ENCODE assay signal across 12 mouse cellular contexts in genomic region chr11:95383331-95383986, GRCm38 (mm10). TPM values are rescaled to one million over a fixed set of nuclear protein-coding genes. Genes with fewer than 3 reads are reported as not detected.
A peak's percentile ranks its signal among the peaks of the same experiment; 100 is the strongest.
DNase-seq lines count a peak whose midpoint lies in the region; ATAC-seq lines count a peak whose summit lies in the region.
"Had no signal": no experiment of that assay in that cellular context is flagged by ENCODE, and none has a peak within 500 bp of the region (broad histone marks: within the 10 kb centered on the region; RNA-seq: fewer than 3 reads in every experiment).

No protein-coding gene starts in this region.

- peak; percentile 74 to 87 for DNase-seq in heart, adult 18-20 months
- DNase-seq in heart, embryonic 10.5 days (ENCODE audit: low spot score): no peak
- peak; percentile 66 for DNase-seq in 416B (ENCODE audit: low read depth)
- DNase-seq in gastrocnemius, adult 8-10 months (ENCODE audit: low spot score in 2 of 2): peak; percentile 54 to 62
- peak; percentile 48 for DNase-seq in heart, postnatal 4 days
- DNase-seq in right cerebral cortex, postnatal 14 days: no peak
- DNase-seq: right cerebral cortex, postnatal 25 days had no signal

- H3K4me3 ChIP-seq in heart, embryonic 10.5 days: no peak overlapping the region
- no peak overlapping the region for H3K4me3 ChIP-seq in hindbrain, embryonic 16.5 days (ENCODE audit: low read length)

- WGBS in heart, embryonic 10.5 days: 77% methylated on average over 5 of the region's 5 CpGs
- WGBS in hindbrain, embryonic 16.5 days: 96% methylated on average over 5 of the region's 5 CpGs

- H3K9me3 ChIP-seq in heart, embryonic 10.5 days: no peaks in the 10 kb centered on the region
- no peaks in the 10 kb centered on the region for H3K9me3 ChIP-seq in hindbrain, embryonic 16.5 days (ENCODE audit: control insufficient read depth, low read length)
- H3K9me3 ChIP-seq: embryonic facial prominence, embryonic 12.5 days; limb, embryonic 13.5 days; midbrain, embryonic 12.5 days had no signal

- peaks cover 34% of the 10 kb centered on the region for H3K36me3 ChIP-seq in heart, embryonic 10.5 days
- H3K36me3 ChIP-seq in hindbrain, embryonic 16.5 days (ENCODE audit: control insufficient read depth, insufficient read depth, low read length): peaks cover 11% of the 10 kb centered on the region

- H3K27me3 ChIP-seq in heart, embryonic 10.5 days (ENCODE audit: insufficient read depth, poor library complexity, severe bottlenecking): no peaks in the 10 kb centered on the region
- no peaks in the 10 kb centered on the region for H3K27me3 ChIP-seq in hindbrain, embryonic 16.5 days (replicated peaks; ENCODE audit: control insufficient read depth, insufficient read depth, low read length)
- H3K27me3 ChIP-seq: embryonic facial prominence, embryonic 12.5 days; limb, embryonic 13.5 days had no signal

- no peak overlapping the region for H3K9ac ChIP-seq in hindbrain, embryonic 16.5 days (ENCODE audit: low read depth, low read length)
- H3K9ac ChIP-seq: midbrain, embryonic 12.5 days had no signal

- no peak overlapping the region for H3K4me2 ChIP-seq in hindbrain, embryonic 16.5 days (ENCODE audit: low read length)

- H3K27ac ChIP-seq in heart, embryonic 10.5 days: no peak overlapping the region
- H3K27ac ChIP-seq in hindbrain, embryonic 16.5 days (ENCODE audit: low read depth, low read length): no peak overlapping the region
- H3K27ac ChIP-seq: embryonic facial prominence, embryonic 12.5 days; limb, embryonic 13.5 days; midbrain, embryonic 12.5 days had no signal

- ATAC-seq in megakaryocyte, adult 5-6 weeks (ENCODE audit: poor library complexity, severe bottlenecking): no peak
- no peak for ATAC-seq in hindbrain, embryonic 16.5 days

- peaks cover 12% of the 10 kb centered on the region for H3K4me1 ChIP-seq in heart, embryonic 10.5 days
- H3K4me1 ChIP-seq in hindbrain, embryonic 16.5 days (ENCODE audit: control insufficient read depth, insufficient read depth, low read depth, low read length): peaks cover 12% of the 10 kb centered on the region

RNA-seq across cellular contexts. Expression of gene Slc35b1, which starts 1.0 kb away (rescaled TPM):
- 10 to 100 TPM; 32.0 to 37.3 TPM for total RNA-seq in heart, adult 18-20 months (2021)
- polyA plus RNA-seq in heart, embryonic 10.5 days (2016; fragmentation: Nextera tagmentation; extraction: Ambion mirVana): 103 and 119 TPM in 2 replicates
- total RNA-seq in gastrocnemius, adult 8-10 months (2022): 10 to 100 TPM; 49.1 to 55.1 (median 51.9) TPM
- total RNA-seq in heart, postnatal 4 days (2021): 10 to 100 TPM; 57.1 to 60.5 TPM
- 44.9 and 59.7 TPM in 2 replicates for total RNA-seq in megakaryocyte, adult 5-6 weeks (2015)
- total RNA-seq in megakaryocyte, adult 5-6 weeks (2017): 59.2 and 62.2 TPM in 2 replicates
- 142 and 147 TPM in 2 replicates for polyA plus RNA-seq in hindbrain, embryonic 16.5 days (2015; fragmentation: Nextera tagmentation; extraction: Ambion mirVana)

RNA-seq across cellular contexts. Expression of gene Spop, which starts 30.4 kb away (rescaled TPM):
- total RNA-seq in heart, adult 18-20 months (2021): 100 to 1,000 TPM; 159 to 164 TPM
- 103 TPM in 2 replicates for polyA plus RNA-seq in heart, embryonic 10.5 days (2016; fragmentation: Nextera tagmentation; extraction: Ambion mirVana)
- 100 to 1,000 TPM; 183 to 223 (median 204) TPM for total RNA-seq in gastrocnemius, adult 8-10 months (2022)
- total RNA-seq in heart, postnatal 4 days (2021): 100 to 1,000 TPM; 111 to 133 TPM
- 102 and 112 TPM in 2 replicates for total RNA-seq in megakaryocyte, adult 5-6 weeks (2015)
- 76.1 and 83.3 TPM in 2 replicates for total RNA-seq in megakaryocyte, adult 5-6 weeks (2017)
- polyA plus RNA-seq in hindbrain, embryonic 16.5 days (2015; fragmentation: Nextera tagmentation; extraction: Ambion mirVana): 222 and 250 TPM in 2 replicates

RNA-seq across cellular contexts. Expression of gene Fam117a, which starts 46.6 kb away (rescaled TPM):
- 1 to 10 TPM; 6.6 to 7.0 TPM for total RNA-seq in heart, adult 18-20 months (2021)
- polyA plus RNA-seq in heart, embryonic 10.5 days (2016; fragmentation: Nextera tagmentation; extraction: Ambion mirVana): 8.2 and 10.7 TPM in 2 replicates
- 1 to 10 TPM; 1.4 to 2.6 (median 2.5) TPM for total RNA-seq in gastrocnemius, adult 8-10 months (2022)
- 10 to 100 TPM in 1 of 2 experiments, 1 to 10 TPM in 1; 8.4 to 11.5 TPM for total RNA-seq in heart, postnatal 4 days (2021)
- 62.5 and 73.3 TPM in 2 replicates for total RNA-seq in megakaryocyte, adult 5-6 weeks (2015)
- total RNA-seq in megakaryocyte, adult 5-6 weeks (2017): 63.5 and 72.2 TPM in 2 replicates
- 3.0 and 3.1 TPM in 2 replicates for polyA plus RNA-seq in hindbrain, embryonic 16.5 days (2015; fragmentation: Nextera tagmentation; extraction: Ambion mirVana)

Comparison
In these comparisons a context has a peak if more than half of its experiments do, and no peak if none do; other contexts are left out.
1. DNase-seq: peak in heart, adult 18-20 months (2 of 2), 416B (single experiment), gastrocnemius, adult 8-10 months (2 of 2) and heart, postnatal 4 days (single experiment); none in heart, embryonic 10.5 days (single experiment) and right cerebral cortex, postnatal 14 days (single experiment).
2. RNA of gene Fam117a, which starts 46.6 kb away (total RNA-seq): 62.5 to 73.3 TPM in megakaryocyte, adult 5-6 weeks; 8.4 to 11.5 TPM in heart, postnatal 4 days, 6.6 to 7.0 TPM in heart, adult 18-20 months and 1.4 to 2.6 TPM in gastrocnemius, adult 8-10 months; every median in the first group is over 4 times any median in the second.